Mouse (Mus musculus) midbrain, embryonic 11.5 days (tissue): ENCODE results near the gene Gm20431. TPM values are rescaled to one million over a fixed set of nuclear protein-coding genes. Genes with fewer than 3 reads are reported as not detected.
A peak's percentile ranks its signal among the peaks of the same experiment; 100 is the strongest.

ENCODE experiments used
- ATAC-seq: fragments of 200-750 bp; cut with Nextera tagmentation; 2 replicates; pipeline ENCODE4 v1.8.0; 2017; ENCODE audit warnings: moderate TSS enrichment, moderate library complexity; ENCODE audit not compliant: low FRiP score
- DNase-seq: peaks from one replicate; pipeline ENCODE4 v3.0.0; 2015; ENCODE audit warnings: low spot score; ENCODE audit errors: missing footprints
- H3K27ac ChIP-seq: fragments of 300-500 bp; sonication (generic); 2 replicates; pipeline ENCODE4 v1.5.1; 2014; ENCODE audit warnings: low read depth, low read length
- H3K27me3 ChIP-seq: fragments of 300-500 bp; sonication (generic); 2 replicates; pipeline ENCODE4 v1.6.1; 2014; ENCODE audit warnings: mild to moderate bottlenecking, low read length, moderate library complexity, mixed read lengths; ENCODE audit not compliant: control insufficient read depth, insufficient read depth
- H3K36me3 ChIP-seq: fragments of 300-500 bp; sonication (generic); 2 replicates; pipeline ENCODE4 v1.6.1; 2014; ENCODE audit warnings: mild to moderate bottlenecking, low read length, moderate library complexity, mixed read lengths; ENCODE audit not compliant: control insufficient read depth, insufficient read depth
- H3K4me1 ChIP-seq: fragments of 300-500 bp; sonication (generic); 2 replicates; pipeline ENCODE4 v1.6.1; 2014; ENCODE audit warnings: low read length; ENCODE audit not compliant: control insufficient read depth, insufficient read depth
- H3K4me2 ChIP-seq: fragments of 300-500 bp; sonication (generic); 2 replicates; pipeline ENCODE4 v1.6.1; 2014; ENCODE audit warnings: mild to moderate bottlenecking, moderate library complexity
- H3K4me3 ChIP-seq: fragments of 300-500 bp; sonication (generic); 2 replicates; pipeline ENCODE4 v1.5.1; 2014; ENCODE audit warnings: low read depth, low read length
- H3K9ac ChIP-seq: fragments of 300-500 bp; sonication (generic); 2 replicates; pipeline ENCODE4 v1.6.1; 2014; ENCODE audit warnings: low read length
- H3K9me3 ChIP-seq: fragments of 300-500 bp; sonication (generic); 2 replicates; pipeline ENCODE4 v1.6.1; 2016; ENCODE audit warnings: low read length; ENCODE audit not compliant: control insufficient read depth
- WGBS: fragments of 180-500 bp; shearing (Covaris S2); extraction: QIAGEN DNeasy Blood & Tissue Kit; methylation state at CpG from one replicate; pipeline ENCODE4 v1.1.7; 2014; 5-methylcytosine and 5-hydroxymethylcytosine counted together
- polyA plus RNA-seq: library from polyadenylated mRNA; unstranded; fragments of >200 nt; fragmentation: Nextera tagmentation; extraction: Ambion mirVana; gene quantifications from 2 replicates; pipeline ENCODE4 v1.2.1, GENCODE M21; 2014

Gene Gm20431
- polyA plus RNA-seq, 1 experiment from 2014 or later = 5.9 TPM

GRCm38 (mm10) chr2:167630421-167630820 is 30.9 kb downstream of the Gm20431 start:
- H3K27ac ChIP-seq = no peak overlapping the region
- H3K9ac ChIP-seq = peak overlapping the region; percentile 95
- peak overlapping the region; percentile 84 for H3K4me2 ChIP-seq
- no peaks in the 10 kb centered on the region for H3K9me3 ChIP-seq
- H3K4me1 ChIP-seq = peaks cover 29% of the 10 kb centered on the region
- H3K4me3 ChIP-seq = peak overlapping the region; percentile 62
- 84% methylated on average over 5 of the region's 5 CpGs for WGBS
- ATAC-seq (no peak), DNase-seq (no peak)
- no peaks in the 10 kb centered on the region for H3K36me3 ChIP-seq
- no peaks in the 10 kb centered on the region for H3K27me3 ChIP-seq

DNA sequence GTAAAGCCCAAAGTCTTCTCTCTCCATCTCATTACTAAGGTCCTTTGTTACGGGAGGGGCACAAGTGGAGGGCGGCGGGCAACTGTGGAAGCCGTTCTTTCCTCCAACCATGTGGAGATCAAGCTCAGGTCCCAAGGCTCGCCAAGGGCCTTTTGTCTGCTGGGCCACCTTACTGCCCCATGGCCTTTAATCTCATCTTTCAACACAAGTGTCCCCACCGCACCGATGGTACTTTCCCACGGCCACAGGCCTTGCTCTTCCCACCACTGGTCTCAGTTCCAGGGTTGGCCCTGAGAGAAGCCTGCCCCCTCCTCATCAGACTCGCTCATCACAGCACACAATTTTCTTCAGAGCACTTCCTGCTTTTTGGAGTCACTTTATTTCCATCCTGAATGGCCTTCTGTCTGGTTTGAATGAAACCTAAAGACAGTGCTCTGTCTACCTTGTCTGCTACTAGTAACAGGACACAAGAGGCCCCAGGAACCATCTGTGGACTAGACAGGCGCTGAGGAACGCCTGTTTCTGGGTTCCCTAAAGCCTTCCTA is 31.6 kb downstream of the Gm20431 start:
- no peak overlapping the region for H3K27ac ChIP-seq
- peak overlapping the region; percentile 84; the same call in 1 of the 2 replicates for H3K4me2 ChIP-seq
- H3K36me3 ChIP-seq = no peaks in the 10 kb centered on the region
- WGBS = 72% methylated on average over 11 of the region's 11 CpGs
- DNase-seq (no peak), ATAC-seq (no peak)
- peak overlapping the region; percentile 95; the same call in 1 of the 2 replicates for H3K9ac ChIP-seq
- peaks cover 29% of the 10 kb centered on the region for H3K4me1 ChIP-seq
- no peaks in the 10 kb centered on the region for H3K9me3 ChIP-seq
- H3K27me3 ChIP-seq = no peaks in the 10 kb centered on the region
- H3K4me3 ChIP-seq = no peak overlapping the region

- H3K4me2 ChIP-seq = no peak overlapping the region
- no peaks in the 10 kb centered on the region for H3K27me3 ChIP-seq
- no peak overlapping the region for H3K4me3 ChIP-seq
- no peaks in the 10 kb centered on the region for H3K36me3 ChIP-seq
- no peak overlapping the region for H3K9ac ChIP-seq
- peaks cover 27% of the 10 kb centered on the region for H3K4me1 ChIP-seq
- H3K27ac ChIP-seq = no peak overlapping the region
- DNase-seq = no peak
- ATAC-seq = no peak
- no peaks in the 10 kb centered on the region for H3K9me3 ChIP-seq
- WGBS = 86% methylated on average over 4 of the region's 4 CpGs
Measured at GRCm38 (mm10) chr2:167628872-167629271, 32.4 kb downstream of the Gm20431 start.

GRCm38 (mm10) chr2:167627019-167627418 is 34.3 kb downstream of the Gm20431 start:
- DNase-seq (no peak), ATAC-seq (no peak)
- H3K4me1 ChIP-seq = peaks cover 22% of the 10 kb centered on the region
- no peak overlapping the region for H3K9ac ChIP-seq
- WGBS = 88% methylated on average over 7 of the region's 7 CpGs
- no peaks in the 10 kb centered on the region for H3K36me3 ChIP-seq
- H3K27me3 ChIP-seq = no peaks in the 10 kb centered on the region
- no peaks in the 10 kb centered on the region for H3K9me3 ChIP-seq
- H3K27ac ChIP-seq = no peak overlapping the region
- H3K4me3 ChIP-seq = no peak overlapping the region
- no peak overlapping the region for H3K4me2 ChIP-seq

- H3K36me3 ChIP-seq = no peaks in the 10 kb centered on the region
- no peaks in the 10 kb centered on the region for H3K27me3 ChIP-seq
Measured at GRCm38 (mm10) chr2:167625670-167626069, 35.6 kb downstream of the Gm20431 start.

GRCm38 (mm10) chr2:167624368-167625075 is 36.8 kb downstream of the Gm20431 start:
- no peaks in the 10 kb centered on the region for H3K36me3 ChIP-seq
- WGBS = 96% methylated on average over 5 of the region's 6 CpGs
- no peak overlapping the region for H3K4me3 ChIP-seq
- ATAC-seq = no peak
- H3K4me1 ChIP-seq = peaks cover 8% of the 10 kb centered on the region
- H3K9me3 ChIP-seq = no peaks in the 10 kb centered on the region
- no peak overlapping the region for H3K4me2 ChIP-seq
- DNase-seq = no peak
- no peak overlapping the region for H3K9ac ChIP-seq
- no peak overlapping the region for H3K27ac ChIP-seq
- H3K27me3 ChIP-seq = no peaks in the 10 kb centered on the region

More at GRCm38 (mm10) chr2:167625670-167626069, 35.6 kb downstream of the Gm20431 start:
- Histone ChIP-seq H3K4me3 (no peak overlapping the region), H3K9ac (no peak overlapping the region), H3K4me1 (peaks cover 19% of the 10 kb centered on the region), H3K9me3 (no peaks in the 10 kb centered on the region), H3K4me2 (no peak overlapping the region), H3K27ac (no peak overlapping the region)
- ATAC-seq (no peak), DNase-seq (no peak)
- 66% methylated on average over 2 of the region's 2 CpGs for WGBS

- no peak for ATAC-seq
- WGBS = 87% methylated on average over 5 of the region's 5 CpGs
- no peak overlapping the region for H3K27ac ChIP-seq
- no peaks in the 10 kb centered on the region for H3K27me3 ChIP-seq
- H3K9ac ChIP-seq = no peak overlapping the region
- DNase-seq = no peak
- no peaks in the 10 kb centered on the region for H3K9me3 ChIP-seq
- H3K4me2 ChIP-seq = no peak overlapping the region
- H3K4me1 ChIP-seq = peaks cover 6% of the 10 kb centered on the region
- no peaks in the 10 kb centered on the region for H3K36me3 ChIP-seq
- no peak overlapping the region for H3K4me3 ChIP-seq
Measured at GRCm38 (mm10) chr2:167622965-167623364, 38.3 kb downstream of the Gm20431 start.

DNA sequence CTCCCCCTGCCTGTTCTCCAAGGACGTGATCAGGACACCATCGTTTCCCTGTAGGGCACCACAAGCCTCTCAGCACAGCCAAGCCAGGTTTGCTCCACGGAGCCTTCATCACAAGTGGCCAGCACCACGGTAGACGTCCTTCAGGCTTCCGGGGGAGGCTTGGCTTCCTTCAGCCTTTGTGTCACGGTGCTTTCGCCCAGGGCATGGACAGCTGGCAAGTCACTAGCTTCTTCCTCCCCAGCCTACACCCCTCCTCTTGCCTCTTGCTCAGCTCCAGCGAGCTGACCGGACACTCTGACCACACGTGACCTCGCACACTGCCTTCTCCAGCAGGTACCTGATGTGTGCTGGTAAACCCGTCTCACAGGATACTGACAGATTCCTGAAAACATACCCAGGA is 38.9 kb downstream of the Gm20431 start:
- Histone ChIP-seq H3K9me3 (no peaks in the 10 kb centered on the region), H3K4me1 (peaks cover 6% of the 10 kb centered on the region), H3K9ac (no peak overlapping the region), H3K4me2 (no peak overlapping the region), H3K4me3 (no peak overlapping the region), H3K36me3 (no peaks in the 10 kb centered on the region), H3K27me3 (no peaks in the 10 kb centered on the region), H3K27ac (no peak overlapping the region)
- ATAC-seq (no peak), DNase-seq (no peak)
- WGBS = 89% methylated on average over 13 of the region's 13 CpGs

GRCm38 (mm10) chr2:167621255-167622087 is 39.8 kb downstream of the Gm20431 start:
- no peak overlapping the region for H3K4me2 ChIP-seq
- ATAC-seq = no peak
- no peak overlapping the region for H3K9ac ChIP-seq
- peaks cover 7% of the 10 kb centered on the region for H3K36me3 ChIP-seq
- DNase-seq = no peak
- H3K9me3 ChIP-seq = no peaks in the 10 kb centered on the region
- H3K4me3 ChIP-seq = no peak overlapping the region
- H3K27ac ChIP-seq = no peak overlapping the region
- H3K4me1 ChIP-seq = peaks cover 6% of the 10 kb centered on the region
- H3K27me3 ChIP-seq = no peaks in the 10 kb centered on the region
- WGBS = 83% methylated on average over 9 of the region's 9 CpGs
